Mouse (Mus musculus) kidney, postnatal 4 days (tissue): ENCODE results near the gene Dsp.

Experiments used
- DNase-seq, 2 experiments: peaks; one replicate each; pipeline ENCODE4 v3.0.0; 2021; ENCODE audit warnings: mixed read lengths in 2 of 2

The Dsp gene

GRCm38 (mm10) chr13:38193406-38193805 lies 42.3 kb downstream of the Dsp start:
- DNase-seq, result no peak

- no peak for DNase-seq
Measured at GRCm38 (mm10) chr13:38201413-38201812, 50.3 kb downstream of the Dsp start.

- no peak for DNase-seq
Measured at GRCm38 (mm10) chr13:38204171-38204570, 53.1 kb downstream of the Dsp start.

- DNase-seq, result peak; percentile 89 to 94
Measured at GRCm38 (mm10) chr13:38204702-38205482, 53.8 kb downstream of the Dsp start, which contains the start of gene Snrnp48. Snrnp48 (plus strand) TSS chr13:38204938.

- no peak for DNase-seq
Measured at GRCm38 (mm10) chr13:38211122-38211521, 60.0 kb downstream of the Dsp start.

GRCm38 (mm10) chr13:38218686-38219085 lies 67.6 kb downstream of the Dsp start:
- DNase-seq, result no peak

- no peak for DNase-seq
Measured at GRCm38 (mm10) chr13:38220331-38220730, 69.2 kb downstream of the Dsp start.

GRCm38 (mm10) chr13:38230177-38230821 lies 79.2 kb downstream of the Dsp start:
- no peak for DNase-seq

GRCm38 (mm10) chr13:38232411-38232810 lies 81.3 kb downstream of the Dsp start:
- no peak for DNase-seq

- DNase-seq, result peak in 1 of 2 experiments; percentile 15
Measured at GRCm38 (mm10) chr13:38232856-38233625, 81.9 kb downstream of the Dsp start.

GRCm38 (mm10) chr13:38234651-38235050 lies 83.6 kb downstream of the Dsp start:
- DNase-seq, result no peak

GRCm38 (mm10) chr13:38235370-38235769 lies 84.3 kb downstream of the Dsp start:
- peak in 1 of 2 experiments; percentile 17 for DNase-seq

GRCm38 (mm10) chr13:38248151-38248550 lies 97.1 kb downstream of the Dsp start:
- DNase-seq, result peak; percentile 48 to 65
